Mouse (Mus musculus) limb, embryonic 10.5 days (tissue): ENCODE results near the gene Tex35. TPM values are rescaled to one million over a fixed set of nuclear protein-coding genes. Genes with fewer than 3 reads are reported as not detected.

Source experiments
- DNase-seq: peaks from one replicate; pipeline ENCODE4 v3.0.0-alpha.2; 2017; ENCODE audit warnings: low spot score
- H3K27ac ChIP-seq: fragments of 300-500 bp; sonication (generic); 2 replicates; pipeline ENCODE4 v1.5.1; 2016; ENCODE audit warnings: mild to moderate bottlenecking
- H3K27me3 ChIP-seq: fragments of 300-500 bp; sonication (generic); 2 replicates; pipeline ENCODE4 v1.6.1; 2016; ENCODE audit warnings: low read depth, mild to moderate bottlenecking; ENCODE audit not compliant: poor library complexity, severe bottlenecking
- H3K36me3 ChIP-seq: fragments of 300-500 bp; sonication (generic); 2 replicates; pipeline ENCODE4 v1.6.1; 2016; ENCODE audit warnings: mild to moderate bottlenecking, moderate library complexity
- H3K4me1 ChIP-seq: fragments of 300-500 bp; sonication (generic); 2 replicates; pipeline ENCODE4 v1.6.1; 2016
- H3K4me3 ChIP-seq: fragments of 300-500 bp; sonication (generic); 2 replicates; pipeline ENCODE4 v1.5.1; 2016; ENCODE audit warnings: mild to moderate bottlenecking, moderate library complexity
- H3K9me3 ChIP-seq: fragments of 300-500 bp; sonication (generic); replicated peaks from 2 replicates; pipeline ENCODE4 v1.6.1; 2016; ENCODE audit warnings: mild to moderate bottlenecking
- WGBS: fragments of 180-500 bp; shearing (Covaris S2); methylation state at CpG from one replicate; pipeline ENCODE4 v1.1.7; 2016; 5-methylcytosine and 5-hydroxymethylcytosine counted together
- polyA plus RNA-seq: library from polyadenylated mRNA; unstranded; fragments of >200 nt; fragmentation: Nextera tagmentation; extraction: Ambion mirVana; gene quantifications from 2 replicates; pipeline ENCODE4 v1.2.1, GENCODE M21; 2016

Gene Tex35
- polyA plus RNA-seq, 1 experiment from 2014 or later, result not detected

- Histone ChIP-seq H3K27me3 (no peaks in the 10 kb centered on the region), H3K9me3 (no peaks in the 10 kb centered on the region), H3K27ac (no peak overlapping the region), H3K4me1 (peaks cover 9% of the 10 kb centered on the region), H3K36me3 (no peaks in the 10 kb centered on the region), H3K4me3 (no peak overlapping the region)
- whole genome bisulfite sequencing, result 91% methylated on average over 12 of the region's 12 CpGs
- DNase-seq, result no peak
Observed at GRCm38 (mm10) chr1:157060441-157061135, 47.9 kb downstream of the Tex35 start.

- no peaks in the 10 kb centered on the region for H3K9me3 ChIP-seq
- H3K27ac ChIP-seq, result no peak overlapping the region
- no peaks in the 10 kb centered on the region for H3K36me3 ChIP-seq
- no peak overlapping the region for H3K4me3 ChIP-seq
- no peak for DNase-seq
- no peaks in the 10 kb centered on the region for H3K27me3 ChIP-seq
- 80% methylated on average over 6 of the region's 6 CpGs for WGBS
- H3K4me1 ChIP-seq, result peaks cover 12% of the 10 kb centered on the region; the same call in 1 of the 2 replicates
Observed at GRCm38 (mm10) chr1:157055901-157056300, 52.6 kb downstream of the Tex35 start.

DNA sequence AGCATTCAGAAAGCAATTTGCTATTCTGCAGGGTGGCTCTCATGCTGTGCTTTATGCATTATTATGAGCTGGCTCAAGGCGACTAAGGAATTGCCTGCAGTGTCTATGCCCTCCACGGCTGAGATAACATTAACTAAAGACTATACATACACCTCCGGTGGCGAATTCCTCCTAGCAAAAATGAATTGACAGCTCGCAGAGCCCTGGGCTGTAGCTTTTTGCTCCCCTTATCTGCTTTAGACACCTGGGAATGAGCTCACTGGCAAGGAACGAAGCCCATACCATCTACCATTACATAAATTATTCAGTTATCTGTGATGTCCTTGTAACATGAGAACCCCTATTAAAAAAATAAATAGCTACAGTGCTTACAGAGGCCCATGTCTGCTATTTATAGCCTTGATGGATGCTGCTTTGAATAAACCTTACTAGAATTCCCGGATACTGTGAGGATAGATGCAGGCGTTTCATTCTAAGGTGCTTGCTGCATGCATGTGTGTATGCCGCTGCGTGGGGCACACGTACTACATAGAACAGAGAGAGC, 53.1 kb downstream of the Tex35 start:
- whole genome bisulfite sequencing, result 74% methylated on average over 11 of the region's 11 CpGs
- peaks cover 12% of the 10 kb centered on the region; the same call in 1 of the 2 replicates for H3K4me1 ChIP-seq
- H3K27ac ChIP-seq, result no peak overlapping the region

GRCm38 (mm10) chr1:157054659-157055058, 53.8 kb downstream of the Tex35 start:
- Histone ChIP-seq H3K27ac (no peak overlapping the region), H3K4me3 (no peak overlapping the region), H3K36me3 (no peaks in the 10 kb centered on the region), H3K27me3 (no peaks in the 10 kb centered on the region), H3K4me1 (peaks cover 12% of the 10 kb centered on the region; the same call in 1 of the 2 replicates), H3K9me3 (no peaks in the 10 kb centered on the region)
- no peak for DNase-seq
- WGBS, result 92% methylated on average over 7 of the region's 7 CpGs

More for the DNA sequence above, 53.1 kb downstream of the Tex35 start:
- no peak for DNase-seq
- no peaks in the 10 kb centered on the region for H3K9me3 ChIP-seq
- no peaks in the 10 kb centered on the region for H3K36me3 ChIP-seq
- no peaks in the 10 kb centered on the region for H3K27me3 ChIP-seq
- no peak overlapping the region for H3K4me3 ChIP-seq

DNA sequence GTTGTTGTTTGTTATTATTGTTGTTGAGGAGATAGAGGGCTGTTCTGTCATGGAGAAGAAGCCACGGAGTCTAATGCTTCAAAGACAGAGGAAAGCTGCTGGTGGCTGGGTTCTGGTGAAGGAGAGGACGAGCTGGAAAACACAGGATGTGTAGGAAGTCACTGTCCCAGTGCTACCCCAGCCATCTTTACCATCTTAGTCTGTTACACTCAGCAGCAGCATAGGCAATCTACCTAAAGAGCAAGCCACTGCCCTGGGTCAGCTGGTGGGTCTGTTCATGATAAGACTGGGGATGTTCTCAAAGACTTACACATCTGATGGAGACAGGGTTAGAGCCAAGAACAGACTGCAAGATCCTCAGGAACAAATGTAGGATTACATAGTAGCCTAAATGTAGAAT, 58.6 kb downstream of the Tex35 start:
- WGBS, result 75% methylated on average over 2 of the region's 2 CpGs
- Histone ChIP-seq H3K9me3 (no peaks in the 10 kb centered on the region), H3K36me3 (no peaks in the 10 kb centered on the region), H3K27me3 (no peaks in the 10 kb centered on the region), H3K4me3 (no peak overlapping the region), H3K4me1 (peaks cover 23% of the 10 kb centered on the region), H3K27ac (no peak overlapping the region)
- DNase-seq, result no peak

Other genes with a start within 250 kb of the Tex35 start
- gene Ralgps2, start 169.1 kb downstream of the Tex35 start, polyA plus RNA-seq, result 100 and 104 TPM in 2 replicates